Mouse (Mus musculus): ENCODE results near the gene Slc9a8. TPM values are rescaled to one million over a fixed set of nuclear protein-coding genes. Genes with fewer than 3 reads are reported as not detected.

Gene Slc9a8
- total RNA-seq, 2 experiments from 2014 or later = 37.4 to 38.3 TPM

DNA sequence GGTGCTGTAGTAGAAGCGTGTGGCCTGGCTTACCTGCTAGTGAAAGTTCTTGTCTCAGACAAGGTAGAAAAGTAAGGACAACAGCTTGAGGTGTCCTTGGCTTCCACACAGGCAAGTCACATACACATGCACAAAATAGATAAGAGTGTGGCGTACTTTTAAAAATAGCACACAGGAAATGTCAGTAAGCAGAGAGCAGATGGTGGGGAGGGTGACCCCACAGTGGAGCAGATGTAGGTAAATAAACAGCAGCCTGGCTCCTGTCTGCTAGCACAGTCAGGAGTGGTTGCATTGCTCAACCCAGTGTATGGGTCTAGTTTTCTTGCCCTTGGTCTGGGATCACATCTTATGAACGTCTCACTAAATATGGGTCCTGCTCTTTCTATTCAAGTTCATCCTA, 89.0 kb downstream of the Slc9a8 start:
- no peak for DNase-seq

DNA sequence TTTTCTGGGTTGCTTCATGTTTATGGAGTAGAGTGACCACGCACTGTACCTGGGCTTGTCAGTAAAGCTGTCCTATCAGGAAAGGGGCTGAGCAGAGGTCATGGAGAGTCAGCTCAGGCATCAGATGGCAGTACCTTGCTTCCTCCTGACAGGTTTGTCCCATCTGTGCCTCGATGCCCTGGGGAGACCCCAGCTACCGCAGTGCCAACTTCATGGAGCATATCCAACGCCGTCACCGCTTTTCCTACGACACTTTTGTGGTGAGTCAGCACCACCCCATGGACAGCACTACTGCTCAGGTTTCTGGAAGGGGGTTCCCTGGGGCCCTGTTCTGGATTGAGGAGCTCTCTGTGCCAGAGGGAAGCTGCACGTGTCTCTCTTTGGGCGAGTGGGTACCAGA, 90.9 kb downstream of the Slc9a8 start:
- DNase-seq = no peak

DNA sequence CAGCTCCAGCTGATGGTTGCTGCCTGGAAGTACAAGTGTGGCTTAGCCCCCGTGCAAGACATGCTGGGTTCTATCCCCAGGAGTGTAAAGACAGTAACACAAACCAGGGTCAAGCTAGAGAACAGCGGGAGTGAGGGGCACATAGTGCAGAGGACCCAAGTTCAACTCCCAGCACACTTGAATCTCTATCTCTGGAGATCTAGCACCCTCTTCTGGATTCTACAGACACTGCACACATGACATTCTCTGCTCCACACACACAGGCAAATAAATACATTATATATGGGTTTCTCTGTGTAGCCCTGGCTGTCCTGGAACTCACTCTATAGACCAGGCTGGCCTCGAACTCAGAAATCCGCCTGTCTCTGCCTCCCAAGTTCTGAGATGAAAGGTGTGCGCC, 91.5 kb downstream of the Slc9a8 start:
- DNase-seq = no peak

GRCm38 (mm10) chr2:167514641-167515040, 93.1 kb downstream of the Slc9a8 start:
- no peak for DNase-seq

GRCm38 (mm10) chr2:167515688-167516087, 94.2 kb downstream of the Slc9a8 start:
- DNase-seq = no peak

- no peak for DNase-seq
These were observed 98.2 kb downstream of the Slc9a8 start for GRCm38 (mm10) chr2:167519606-167520252.

Other genes starting within 250 kb of the Slc9a8 start
- 10 to 100 TPM; 13.7 to 20.7 TPM for gene Kcnb1, start 231.6 kb upstream of the Slc9a8 start, total RNA-seq (2021)
- gene Ptgis, start 181.1 kb upstream of the Slc9a8 start, total RNA-seq (2021) = 10 to 100 TPM; 24.7 to 31.7 TPM
- gene B4galt5, start 72.5 kb upstream of the Slc9a8 start, total RNA-seq (2021) = 100 to 1,000 TPM in 1 of 2 experiments, 10 to 100 TPM in 1; 93.7 to 153 TPM
- gene Rnf114, start 70.9 kb downstream of the Slc9a8 start, total RNA-seq (2021) = 10 to 100 TPM; 77.1 to 87.6 TPM
- 10 to 100 TPM; 39.8 to 43.3 TPM for gene Spata2, start 71.2 kb downstream of the Slc9a8 start, total RNA-seq (2021)
- gene Snai1, start 116.5 kb downstream of the Slc9a8 start, total RNA-seq (2021) = 10 to 100 TPM in 1 of 2 experiments, 1 to 10 TPM in 1; 5.4 to 11.2 TPM
- gene Ube2v1, start 210.4 kb downstream of the Slc9a8 start, total RNA-seq (2021) = 100 to 1,000 TPM; 195 to 197 TPM
- 10 to 100 TPM in 1 of 2 experiments, 1 to 10 TPM in 1; 8.9 to 25.9 TPM for gene Gm20431, start 239.8 kb downstream of the Slc9a8 start, total RNA-seq (2021)

Measured in adrenal gland, postnatal 36 days (tissue).